Mouse (Mus musculus) small intestine, adult 2 months (tissue): ENCODE measurements at regions not wholly inside any gene's neighbourhood (a gene's known extent, or its start where the extent isn't known, plus 50 kb on each side); places are given as distances from the start of the nearest gene placed in this dataset.

ENCODE experiments used
- CTCF ChIP-seq: fragments of 200-500 bp; IDR thresholded peaks from 2 replicates; pipeline ENCODE4 v1.5.1; 2012; ENCODE audit warnings: low read depth, mild to moderate bottlenecking, control low read depth, inconsistent platforms, low read length, moderate library complexity, mixed read lengths; ENCODE audit not compliant: insufficient replicate concordance, insufficient read length; ENCODE audit errors: extremely low read depth
- POLR2A ChIP-seq: fragments of 200-500 bp; IDR thresholded peaks from 2 replicates; pipeline ENCODE4 v1.6.1; 2012; ENCODE audit warnings: low read depth, mild to moderate bottlenecking, control low read depth, inconsistent platforms, low read length, moderate library complexity

DNA sequence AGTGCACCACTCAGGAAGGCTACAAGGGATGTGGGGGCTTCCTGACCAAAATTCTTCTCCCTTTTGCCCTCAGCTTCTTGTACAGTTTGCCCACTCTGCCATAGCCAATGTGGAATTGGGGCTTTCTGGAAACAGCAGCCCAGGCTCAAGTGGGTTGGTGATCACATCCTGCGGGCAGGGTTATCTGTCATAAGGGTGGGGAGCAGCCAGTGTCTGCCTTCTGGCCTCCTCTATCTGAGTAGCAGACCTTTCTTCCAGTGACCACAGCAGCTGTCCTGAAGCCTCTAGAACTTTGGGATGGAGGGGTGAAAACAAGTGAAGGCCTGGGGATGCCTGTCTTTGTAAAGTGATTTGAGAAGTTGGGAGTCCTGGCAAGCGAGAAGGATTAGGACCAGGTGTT lies 228.2 kb downstream of the Bcl11a start:
- TF ChIP-seq CTCF (no peak), POLR2A (no peak)
